Mouse (Mus musculus) layer of hippocampus, adult 9-11 months (tissue): ENCODE results near the gene Gpr37l1.
"Not testable (repeated sequence)": the region's sequence is repeated elsewhere in the genome, so short reads cannot be mapped to it uniquely, and the experiment has no call there.

Experiments
- DNase-seq: peaks from one replicate; pipeline ENCODE4 v3.0.0; 2022

Gene Gpr37l1

GRCm38 (mm10) chr1:135111271-135111670 lies 56.2 kb downstream of the Gpr37l1 start:
- not testable (repeated sequence) for DNase-seq
